Mouse (Mus musculus): Measurements from ENCODE around the gene Exoc4. TPM values are rescaled to one million over a fixed set of nuclear protein-coding genes. Genes with fewer than 3 reads are reported as not detected.

Exoc4 gene
- polyA plus RNA-seq, 1 experiment = 11.1 TPM

- Histone ChIP-seq H3K4me3 (replicated peaks; ENCODE audit: extremely low read depth, low read depth, low read length) (no peak overlapping the region), H3K4me1 (ENCODE audit: control insufficient read depth, insufficient read depth, low read length) (no peaks in the 10 kb centered on the region)
- no peak for DNase-seq
- TF ChIP-seq CTCF (IDR thresholded peaks at IDR 0.05; ENCODE audit: insufficient read depth, low read length) (no peak), POLR2A (IDR thresholded peaks at IDR 0.05; ENCODE audit: borderline replicate concordance, extremely low read depth, low read depth, low read length) (no peak)
- WGBS = 84% methylated on average over 4 of the region's 4 CpGs
These were observed 689.0 kb downstream of the Exoc4 start for GRCm38 (mm10) chr6:33937906-33938305.

DNA sequence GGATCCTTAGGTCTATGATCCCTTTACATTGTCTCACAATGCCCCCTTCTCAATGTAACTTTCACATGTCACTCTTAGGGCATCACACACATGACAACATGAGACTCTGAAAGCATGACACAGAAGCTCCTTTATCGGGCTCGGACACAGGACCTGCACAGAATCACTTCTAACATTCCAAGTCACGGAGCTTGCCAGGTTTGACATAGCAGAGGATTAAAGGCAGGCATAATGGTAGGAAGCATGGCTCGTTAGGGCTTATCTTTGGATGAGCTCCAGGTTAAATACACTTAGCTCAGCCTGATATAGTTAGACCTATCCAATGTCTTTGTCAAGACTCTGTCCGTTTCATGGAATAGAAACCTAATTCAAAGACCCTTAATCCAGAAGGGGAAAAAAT, 690.3 kb downstream of the Exoc4 start:
- Histone ChIP-seq H3K4me1 (ENCODE audit: control insufficient read depth, insufficient read depth, low read length) (no peaks in the 10 kb centered on the region), H3K4me3 (replicated peaks; ENCODE audit: extremely low read depth, low read depth, low read length) (no peak overlapping the region)
- DNase-seq = no peak
- WGBS = 45% methylated on average over 5 of the region's 5 CpGs
- TF ChIP-seq CTCF (IDR thresholded peaks at IDR 0.05; ENCODE audit: insufficient read depth, low read length) (no peak), POLR2A (IDR thresholded peaks at IDR 0.05; ENCODE audit: borderline replicate concordance, extremely low read depth, low read depth, low read length) (no peak)

DNA sequence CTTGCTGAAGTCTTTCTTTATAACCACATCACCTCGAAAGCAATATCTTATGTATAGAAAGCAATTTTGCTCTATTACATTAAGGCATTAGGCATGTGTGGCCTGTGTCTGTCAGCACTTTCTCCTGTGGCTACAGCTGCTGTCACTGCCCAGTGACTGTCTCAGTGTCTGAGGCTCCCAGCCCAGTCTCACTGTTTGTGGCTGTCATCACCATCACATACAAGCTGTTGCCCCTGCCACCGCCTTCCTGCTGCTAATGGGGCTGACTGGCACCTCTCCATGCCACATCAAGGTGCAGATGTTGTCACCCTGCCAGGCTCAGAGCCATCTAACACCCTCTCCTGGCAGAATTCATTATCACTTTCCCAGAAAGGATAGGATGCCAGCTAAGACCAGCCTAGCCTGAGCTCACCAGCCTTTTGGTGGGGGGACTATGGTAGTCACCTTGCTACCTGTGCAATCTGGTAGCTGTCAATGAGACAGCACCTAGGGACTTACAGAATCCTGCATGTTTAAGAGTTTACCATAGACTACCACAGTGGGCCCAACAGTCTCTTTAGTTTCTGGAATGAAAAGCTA, 698.1 kb downstream of the Exoc4 start:
- Histone ChIP-seq H3K4me3 (replicated peaks; ENCODE audit: extremely low read depth, low read depth, low read length) (no peak overlapping the region), H3K4me1 (ENCODE audit: control insufficient read depth, insufficient read depth, low read length) (no peaks in the 10 kb centered on the region)
- WGBS = 56% methylated on average over 2 of the region's 2 CpGs
- no peak for DNase-seq
- no peak for TF ChIP-seq CTCF (IDR thresholded peaks at IDR 0.05; ENCODE audit: insufficient read depth, low read length)
- no peak for TF ChIP-seq POLR2A (IDR thresholded peaks at IDR 0.05; ENCODE audit: borderline replicate concordance, extremely low read depth, low read depth, low read length)

GRCm38 (mm10) chr6:33950113-33950512, 701.2 kb downstream of the Exoc4 start:
- Histone ChIP-seq H3K4me3 (replicated peaks; ENCODE audit: extremely low read depth, low read depth, low read length) (no peak overlapping the region), H3K4me1 (ENCODE audit: control insufficient read depth, insufficient read depth, low read length) (no peaks in the 10 kb centered on the region)
- 91% methylated on average over 2 of the region's 2 CpGs for WGBS
- TF ChIP-seq CTCF (IDR thresholded peaks at IDR 0.05; ENCODE audit: insufficient read depth, low read length) (no peak), POLR2A (IDR thresholded peaks at IDR 0.05; ENCODE audit: borderline replicate concordance, extremely low read depth, low read depth, low read length) (no peak)
- no peak for DNase-seq

GRCm38 (mm10) chr6:33955469-33955868, 706.6 kb downstream of the Exoc4 start:
- DNase-seq = no peak
- WGBS = 83% methylated on average over 7 of the region's 7 CpGs
- Histone ChIP-seq H3K4me3 (replicated peaks; ENCODE audit: extremely low read depth, low read depth, low read length) (no peak overlapping the region), H3K4me1 (ENCODE audit: control insufficient read depth, insufficient read depth, low read length) (no peaks in the 10 kb centered on the region)
- no peak for TF ChIP-seq CTCF (IDR thresholded peaks at IDR 0.05; ENCODE audit: insufficient read depth, low read length)
- TF ChIP-seq POLR2A (IDR thresholded peaks at IDR 0.05; ENCODE audit: borderline replicate concordance, extremely low read depth, low read depth, low read length) = no peak

DNA sequence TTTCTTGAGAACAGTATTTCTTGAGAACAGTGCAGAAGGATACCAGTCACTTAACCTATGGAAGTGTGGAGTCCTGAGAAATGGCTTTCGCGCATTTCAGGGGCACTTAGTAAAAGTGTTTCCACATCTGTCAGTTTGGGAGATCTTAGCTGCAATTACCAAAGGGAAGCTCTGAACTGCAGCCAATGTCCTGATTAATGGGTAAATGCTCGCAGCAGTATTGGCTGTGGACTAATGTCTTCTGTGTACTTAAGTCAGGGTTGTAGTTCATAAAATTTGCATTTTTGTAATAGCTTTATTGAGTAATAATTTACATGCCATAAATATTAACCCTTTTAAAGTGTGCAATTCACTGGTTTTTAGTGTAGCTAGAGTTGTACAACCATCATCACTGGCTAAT, 709.4 kb downstream of the Exoc4 start:
- H3K4me1 ChIP-seq (ENCODE audit: control insufficient read depth, insufficient read depth, low read length) = no peaks in the 10 kb centered on the region
- H3K4me3 ChIP-seq (replicated peaks; ENCODE audit: extremely low read depth, low read depth, low read length) = no peak overlapping the region
- WGBS = 69% methylated on average over 3 of the region's 3 CpGs
- TF ChIP-seq CTCF (IDR thresholded peaks at IDR 0.05; ENCODE audit: insufficient read depth, low read length) (no peak), POLR2A (IDR thresholded peaks at IDR 0.05; ENCODE audit: borderline replicate concordance, extremely low read depth, low read depth, low read length) (no peak)
- no peak for DNase-seq

DNA sequence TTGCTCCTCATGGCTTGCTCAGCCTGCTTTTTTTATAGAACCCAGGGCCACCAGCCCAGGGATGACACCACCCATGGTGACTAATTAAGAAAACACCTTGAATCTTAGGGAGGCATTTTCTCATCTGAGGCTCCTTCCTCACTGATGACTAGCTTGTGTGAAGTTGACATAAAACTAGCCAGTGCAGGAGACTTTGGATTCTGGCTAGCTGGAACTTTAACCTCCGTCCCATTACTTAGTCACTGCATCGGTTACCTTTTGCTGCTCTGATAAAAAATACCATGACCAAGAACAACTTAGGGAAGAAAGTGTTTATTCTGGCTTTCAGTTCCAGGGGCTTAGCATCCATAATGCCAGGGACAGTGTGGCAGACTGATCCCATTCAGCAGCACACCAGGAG, 711.9 kb downstream of the Exoc4 start:
- Histone ChIP-seq H3K4me1 (ENCODE audit: control insufficient read depth, insufficient read depth, low read length) (no peaks in the 10 kb centered on the region), H3K4me3 (replicated peaks; ENCODE audit: extremely low read depth, low read depth, low read length) (no peak overlapping the region)
- TF ChIP-seq CTCF (IDR thresholded peaks at IDR 0.05; ENCODE audit: insufficient read depth, low read length) = no peak
- no peak for TF ChIP-seq POLR2A (IDR thresholded peaks at IDR 0.05; ENCODE audit: borderline replicate concordance, extremely low read depth, low read depth, low read length)
- 88% methylated on average over 2 of the region's 2 CpGs for WGBS
- no peak for DNase-seq

GRCm38 (mm10) chr6:33963092-33963491, 714.2 kb downstream of the Exoc4 start:
- Histone ChIP-seq H3K4me1 (ENCODE audit: control insufficient read depth, insufficient read depth, low read length) (no peaks in the 10 kb centered on the region), H3K4me3 (replicated peaks; ENCODE audit: extremely low read depth, low read depth, low read length) (no peak overlapping the region)
- TF ChIP-seq CTCF (IDR thresholded peaks at IDR 0.05; ENCODE audit: insufficient read depth, low read length) (no peak), POLR2A (IDR thresholded peaks at IDR 0.05; ENCODE audit: borderline replicate concordance, extremely low read depth, low read depth, low read length) (no peak)
- 92% methylated on average over 2 of the region's 2 CpGs for WGBS
- DNase-seq = no peak

DNA sequence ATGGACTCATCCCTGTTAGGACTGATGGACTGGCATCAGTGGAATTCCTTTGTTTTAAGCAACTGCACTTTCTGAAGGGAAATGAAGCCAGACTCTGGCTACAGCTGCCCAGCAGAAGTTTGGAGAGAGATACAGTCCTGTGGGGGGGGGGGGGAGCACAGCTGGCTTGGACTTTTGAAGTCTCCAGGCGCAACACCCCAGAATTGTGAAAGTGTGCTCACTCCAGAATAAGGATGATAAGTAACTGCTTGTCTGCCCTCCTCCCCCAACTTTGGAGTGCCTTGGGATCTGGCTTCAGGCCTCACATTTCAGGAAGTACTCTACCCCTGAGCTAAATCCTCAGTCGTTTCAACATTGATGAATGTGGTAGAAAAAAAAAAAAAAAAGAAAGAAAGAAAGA, 716.7 kb downstream of the Exoc4 start:
- Histone ChIP-seq H3K4me1 (ENCODE audit: control insufficient read depth, insufficient read depth, low read length) (no peaks in the 10 kb centered on the region), H3K4me3 (replicated peaks; ENCODE audit: extremely low read depth, low read depth, low read length) (no peak overlapping the region)
- no peak for DNase-seq
- WGBS = 27% methylated on average over 2 of the region's 2 CpGs
- no peak for TF ChIP-seq POLR2A (IDR thresholded peaks at IDR 0.05; ENCODE audit: borderline replicate concordance, extremely low read depth, low read depth, low read length)
- no peak for TF ChIP-seq CTCF (IDR thresholded peaks at IDR 0.05; ENCODE audit: insufficient read depth, low read length)

GRCm38 (mm10) chr6:33968746-33969145, 719.9 kb downstream of the Exoc4 start:
- TF ChIP-seq POLR2A (IDR thresholded peaks at IDR 0.05; ENCODE audit: borderline replicate concordance, extremely low read depth, low read depth, low read length) (no peak), CTCF (IDR thresholded peaks at IDR 0.05; ENCODE audit: insufficient read depth, low read length) (no peak)
- no peak for DNase-seq
- WGBS = 79% methylated on average over 2 of the region's 2 CpGs
- Histone ChIP-seq H3K4me3 (replicated peaks; ENCODE audit: extremely low read depth, low read depth, low read length) (no peak overlapping the region), H3K4me1 (ENCODE audit: control insufficient read depth, insufficient read depth, low read length) (no peaks in the 10 kb centered on the region)
